Mouse (Mus musculus) cerebellum, adult 2 months (tissue): ENCODE results near the gene Fnbp4.

Source experiments
- CTCF ChIP-seq: fragments of 200-500 bp; IDR thresholded peaks from 2 replicates; pipeline ENCODE4 v1.5.1; 2011; ENCODE audit warnings: low read depth, mild to moderate bottlenecking, control low read depth, low read length, moderate library complexity, borderline replicate concordance; ENCODE audit not compliant: insufficient read depth
- POLR2A ChIP-seq: fragments of 200-500 bp; IDR thresholded peaks from 2 replicates; pipeline ENCODE4 v1.6.1; 2011; ENCODE audit warnings: low read length, control low read depth, borderline replicate concordance; ENCODE audit not compliant: insufficient read depth

DNA sequence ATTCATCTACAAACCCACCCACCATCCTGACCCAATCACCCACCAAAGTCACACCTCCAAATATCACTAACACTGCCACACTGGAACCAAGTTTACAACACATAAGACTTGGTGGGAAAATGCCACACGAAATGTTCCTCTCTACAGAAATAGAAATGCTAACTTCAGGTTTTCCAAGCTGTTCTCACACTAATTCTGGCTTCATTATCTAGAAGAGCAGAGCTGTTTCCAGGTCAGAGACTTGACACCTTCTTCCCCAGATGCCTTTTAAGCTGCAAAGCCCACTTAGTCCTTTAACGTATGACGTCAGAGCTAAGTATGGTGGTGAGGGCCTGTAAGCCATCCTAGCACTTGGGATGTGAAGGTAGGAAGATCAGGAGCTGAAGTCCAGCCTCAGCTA, 73.5 kb downstream of the Fnbp4 start:
- no peak for TF ChIP-seq CTCF
- TF ChIP-seq POLR2A: no peak
